Mouse (Mus musculus): ENCODE data around the gene Aldh4a1. TPM values are rescaled to one million over a fixed set of nuclear protein-coding genes. Genes with fewer than 3 reads are reported as not detected.

Aldh4a1 gene
- polyA plus RNA-seq, 1 experiment from 2014 or later, result 5.2 TPM

- Histone ChIP-seq H3K79me2 (ENCODE audit: inconsistent target) (no peaks in the 10 kb centered on the region), H3K36me3 (ENCODE audit: inconsistent target) (no peaks in the 10 kb centered on the region), H3K4me3 (ENCODE audit: inconsistent target) (no peak overlapping the region), H3K27ac (no peak overlapping the region)
- 24% methylated on average over 9 of the region's 9 CpGs for WGBS (ENCODE audit: missing documents)
Measured at GRCm38 (mm10) chr4:139643972-139644371, 21.3 kb downstream of the Aldh4a1 start.

- H3K4me3 ChIP-seq (ENCODE audit: inconsistent target), result no peak overlapping the region
- 96% methylated on average over 7 of the region's 7 CpGs for WGBS (ENCODE audit: missing documents)
- no peaks in the 10 kb centered on the region for H3K79me2 ChIP-seq (ENCODE audit: inconsistent target)
- no peak overlapping the region for H3K27ac ChIP-seq
- no peaks in the 10 kb centered on the region for H3K36me3 ChIP-seq (ENCODE audit: inconsistent target)
Measured at GRCm38 (mm10) chr4:139646916-139647315, 24.2 kb downstream of the Aldh4a1 start.

- 92% methylated on average over 15 of the region's 15 CpGs for WGBS (ENCODE audit: missing documents)
- Histone ChIP-seq H3K79me2 (ENCODE audit: inconsistent target) (no peaks in the 10 kb centered on the region), H3K4me3 (ENCODE audit: inconsistent target) (no peak overlapping the region), H3K27ac (no peak overlapping the region), H3K36me3 (ENCODE audit: inconsistent target) (no peaks in the 10 kb centered on the region)
Measured at GRCm38 (mm10) chr4:139650086-139650743, 27.5 kb downstream of the Aldh4a1 start.

- no peaks in the 10 kb centered on the region for H3K79me2 ChIP-seq (ENCODE audit: inconsistent target)
- H3K27ac ChIP-seq, result no peak overlapping the region
- 76% methylated on average over 11 of the region's 11 CpGs for WGBS (ENCODE audit: missing documents)
- H3K4me3 ChIP-seq (ENCODE audit: inconsistent target), result no peak overlapping the region
- H3K36me3 ChIP-seq (ENCODE audit: inconsistent target), result no peaks in the 10 kb centered on the region
Measured at GRCm38 (mm10) chr4:139650907-139651306, 28.2 kb downstream of the Aldh4a1 start.

GRCm38 (mm10) chr4:139653238-139653637, 30.6 kb downstream of the Aldh4a1 start, which contains the start of gene Tas1r2:
Gene Tas1r2 (plus strand): TSS chr4:139653538.
- WGBS (ENCODE audit: missing documents), result 89% methylated on average over 8 of the region's 8 CpGs
- H3K79me2 ChIP-seq (ENCODE audit: inconsistent target), result no peaks in the 10 kb centered on the region
- no peak within 1 kb of the TSS for H3K27ac ChIP-seq
- H3K4me3 ChIP-seq (ENCODE audit: inconsistent target), result no peak within 1 kb of the TSS
- H3K36me3 ChIP-seq (ENCODE audit: inconsistent target), result no peaks in the 10 kb centered on the region

- no peak overlapping the region for H3K4me3 ChIP-seq (ENCODE audit: inconsistent target)
- H3K36me3 ChIP-seq (ENCODE audit: inconsistent target), result no peaks in the 10 kb centered on the region
- no peak overlapping the region for H3K27ac ChIP-seq
- 93% methylated on average over 14 of the region's 14 CpGs for WGBS (ENCODE audit: missing documents)
- no peaks in the 10 kb centered on the region for H3K79me2 ChIP-seq (ENCODE audit: inconsistent target)
Measured at GRCm38 (mm10) chr4:139661897-139662296, 39.2 kb downstream of the Aldh4a1 start.

- Histone ChIP-seq H3K36me3 (ENCODE audit: inconsistent target) (no peaks in the 10 kb centered on the region), H3K4me3 (ENCODE audit: inconsistent target) (no peak overlapping the region), H3K27ac (no peak overlapping the region), H3K79me2 (ENCODE audit: inconsistent target) (no peaks in the 10 kb centered on the region)
- WGBS (ENCODE audit: missing documents), result 93% methylated on average over 6 of the region's 6 CpGs
Measured at GRCm38 (mm10) chr4:139667632-139668031, 45.0 kb downstream of the Aldh4a1 start.

GRCm38 (mm10) chr4:139669847-139670246, 47.2 kb downstream of the Aldh4a1 start:
- WGBS (ENCODE audit: missing documents), result 10% methylated on average over 6 of the region's 6 CpGs
- Histone ChIP-seq H3K4me3 (ENCODE audit: inconsistent target) (no peak overlapping the region), H3K36me3 (ENCODE audit: inconsistent target) (no peaks in the 10 kb centered on the region), H3K27ac (no peak overlapping the region), H3K79me2 (ENCODE audit: inconsistent target) (no peaks in the 10 kb centered on the region)

- WGBS (ENCODE audit: missing documents), result 84% methylated on average over 9 of the region's 9 CpGs
- H3K27ac ChIP-seq, result no peak overlapping the region
- no peaks in the 10 kb centered on the region for H3K79me2 ChIP-seq (ENCODE audit: inconsistent target)
- no peaks in the 10 kb centered on the region for H3K36me3 ChIP-seq (ENCODE audit: inconsistent target)
- no peak overlapping the region for H3K4me3 ChIP-seq (ENCODE audit: inconsistent target)
Measured at GRCm38 (mm10) chr4:139675696-139676095, 53.0 kb downstream of the Aldh4a1 start.

GRCm38 (mm10) chr4:139683728-139684638, 61.3 kb downstream of the Aldh4a1 start:
- 79% methylated on average over 22 of the region's 22 CpGs for WGBS (ENCODE audit: missing documents)
- no peak overlapping the region for H3K4me3 ChIP-seq (ENCODE audit: inconsistent target)

GRCm38 (mm10) chr4:139684639-139685017, 62.0 kb downstream of the Aldh4a1 start:
- H3K79me2 ChIP-seq (ENCODE audit: inconsistent target), result no peaks in the 10 kb centered on the region
- H3K4me3 ChIP-seq (ENCODE audit: inconsistent target), result no peak overlapping the region
- WGBS (ENCODE audit: missing documents), result 22% methylated on average over 3 of the region's 3 CpGs
- H3K36me3 ChIP-seq (ENCODE audit: inconsistent target), result no peaks in the 10 kb centered on the region
- H3K27ac ChIP-seq, result no peak overlapping the region

More at GRCm38 (mm10) chr4:139683728-139684638, 61.3 kb downstream of the Aldh4a1 start:
- no peaks in the 10 kb centered on the region for H3K79me2 ChIP-seq (ENCODE audit: inconsistent target)
- no peaks in the 10 kb centered on the region for H3K36me3 ChIP-seq (ENCODE audit: inconsistent target)
- H3K27ac ChIP-seq, result no peak overlapping the region

- no peaks in the 10 kb centered on the region for H3K36me3 ChIP-seq (ENCODE audit: inconsistent target)
- no peak overlapping the region for H3K4me3 ChIP-seq (ENCODE audit: inconsistent target)
- 62% methylated on average over 9 of the region's 9 CpGs for WGBS (ENCODE audit: missing documents)
Measured at GRCm38 (mm10) chr4:139688058-139688457, 65.4 kb downstream of the Aldh4a1 start.

GRCm38 (mm10) chr4:139689627-139690269, 67.1 kb downstream of the Aldh4a1 start:
- under 1% methylated on average over 7 of the region's 7 CpGs for WGBS (ENCODE audit: missing documents)
- no peak overlapping the region for H3K27ac ChIP-seq

More at GRCm38 (mm10) chr4:139688058-139688457, 65.4 kb downstream of the Aldh4a1 start:
- H3K27ac ChIP-seq, result no peak overlapping the region
- H3K79me2 ChIP-seq (ENCODE audit: inconsistent target), result no peaks in the 10 kb centered on the region

GRCm38 (mm10) chr4:139693315-139693714, 70.6 kb downstream of the Aldh4a1 start:
- H3K27ac ChIP-seq, result no peak overlapping the region
- H3K36me3 ChIP-seq (ENCODE audit: inconsistent target), result no peaks in the 10 kb centered on the region
- H3K4me3 ChIP-seq (ENCODE audit: inconsistent target), result no peak overlapping the region
- 52% methylated on average over 3 of the region's 5 CpGs for WGBS (ENCODE audit: missing documents)
- H3K79me2 ChIP-seq (ENCODE audit: inconsistent target), result no peaks in the 10 kb centered on the region

More at GRCm38 (mm10) chr4:139689627-139690269, 67.1 kb downstream of the Aldh4a1 start:
- no peaks in the 10 kb centered on the region for H3K36me3 ChIP-seq (ENCODE audit: inconsistent target)
- no peaks in the 10 kb centered on the region for H3K79me2 ChIP-seq (ENCODE audit: inconsistent target)
- H3K4me3 ChIP-seq (ENCODE audit: inconsistent target), result no peak overlapping the region

All from macrophage (primary cell).